Mouse (Mus musculus) intestine, embryonic 15.5 days (tissue): ENCODE results near the gene Antxr1. TPM values are rescaled to one million over a fixed set of nuclear protein-coding genes. Genes with fewer than 3 reads are reported as not detected.

Experiments used
- ATAC-seq: fragments of 200-750 bp; cut with Nextera tagmentation; 2 replicates; pipeline ENCODE4 v1.8.0; 2017; ENCODE audit warnings: moderate TSS enrichment, moderate library complexity
- H3K27ac ChIP-seq: fragments of 300-500 bp; sonication (generic); 2 replicates; pipeline ENCODE4 v1.5.1; 2015; ENCODE audit warnings: mild to moderate bottlenecking, inconsistent platforms
- H3K27me3 ChIP-seq: fragments of 300-500 bp; sonication (generic); replicated peaks from 2 replicates; pipeline ENCODE4 v1.6.1; 2015; ENCODE audit warnings: inconsistent platforms
- H3K36me3 ChIP-seq: fragments of 300-500 bp; sonication (generic); 2 replicates; pipeline ENCODE4 v1.6.1; 2015; ENCODE audit warnings: inconsistent platforms
- H3K4me1 ChIP-seq: fragments of 300-500 bp; sonication (generic); replicated peaks from 2 replicates; pipeline ENCODE4 v1.6.1; 2015; ENCODE audit warnings: inconsistent platforms
- H3K4me2 ChIP-seq: fragments of 300-500 bp; sonication (generic); replicated peaks from 2 replicates; pipeline ENCODE4 v1.6.1; 2015; ENCODE audit warnings: mild to moderate bottlenecking, inconsistent platforms
- H3K4me3 ChIP-seq: fragments of 300-500 bp; sonication (generic); replicated peaks from 2 replicates; pipeline ENCODE4 v1.5.1; 2015; ENCODE audit warnings: inconsistent platforms
- H3K9ac ChIP-seq: fragments of 300-500 bp; sonication (generic); 2 replicates; pipeline ENCODE4 v1.6.1; 2015; ENCODE audit warnings: inconsistent platforms
- H3K9me3 ChIP-seq: fragments of 300-500 bp; sonication (generic); 2 replicates; pipeline ENCODE4 v1.6.1; 2016; ENCODE audit warnings: inconsistent platforms
- WGBS: fragments of 180-500 bp; shearing (Covaris S2); methylation state at CpG from one replicate; pipeline ENCODE4 v1.1.7; 2015; 5-methylcytosine and 5-hydroxymethylcytosine counted together
- polyA plus RNA-seq: library from polyadenylated mRNA; unstranded; fragments of >200 nt; fragmentation: Nextera tagmentation; extraction: Ambion mirVana; gene quantifications from 2 replicates; pipeline ENCODE4 v1.2.1, GENCODE M21; 2015

The Antxr1 gene
- polyA plus RNA-seq, 1 experiment from 2014 or later = 5.9 TPM

DNA sequence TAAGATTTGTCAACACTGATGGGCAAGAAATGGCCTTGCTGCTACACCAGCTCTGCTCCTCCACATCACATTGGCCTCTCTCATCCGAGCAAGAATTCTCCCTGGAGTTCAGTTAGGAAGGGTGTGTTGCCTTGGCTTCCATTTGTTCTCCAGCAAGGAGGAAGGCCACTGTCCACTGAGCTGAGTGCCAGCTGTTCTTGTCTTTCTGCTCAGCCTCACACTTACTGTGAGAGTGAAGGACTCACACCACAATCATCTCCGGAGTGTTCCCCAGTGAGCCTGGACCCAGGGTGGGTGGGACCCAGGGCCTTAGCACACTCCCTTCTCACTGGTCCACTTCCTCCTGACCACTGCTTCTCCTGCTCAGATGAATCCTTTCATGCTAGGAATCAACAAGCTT is 8.7 kb downstream of the Antxr1 start:
- ATAC-seq = no peak
- 81% methylated on average over 2 of the region's 2 CpGs for WGBS

DNA sequence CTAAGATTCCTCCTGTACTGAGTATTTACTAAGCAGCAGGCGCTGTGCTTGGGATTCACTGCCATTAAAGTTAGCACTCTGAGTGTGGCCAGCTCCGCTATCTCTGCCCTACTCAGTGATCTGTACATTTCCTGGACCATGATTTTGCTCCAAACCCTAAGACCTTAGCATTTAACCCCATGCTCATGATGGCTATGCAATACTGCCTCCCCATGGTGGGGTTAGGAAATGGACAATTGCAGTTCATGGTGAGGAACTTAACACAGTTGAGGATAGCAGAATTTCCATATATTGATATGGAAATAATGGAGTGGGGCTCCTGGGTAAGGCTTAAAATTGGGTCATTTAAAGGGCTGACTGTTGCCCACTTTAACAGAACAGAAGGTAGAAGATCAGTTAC is 12.2 kb downstream of the Antxr1 start:
- Histone ChIP-seq H3K27me3 (no peaks in the 10 kb centered on the region), H3K9me3 (no peaks in the 10 kb centered on the region), H3K9ac (no peak overlapping the region), H3K4me2 (no peak overlapping the region), H3K4me3 (no peak overlapping the region), H3K4me1 (0 out of 2 replicates have a peak, but pooled peaks cover 3% of the 10 kb centered on the region), H3K36me3 (no peaks in the 10 kb centered on the region), H3K27ac (no peak overlapping the region)
- no peak for ATAC-seq
- 82% methylated on average over 2 of the region's 2 CpGs for WGBS

More for the DNA sequence above, 8.7 kb downstream of the Antxr1 start:
- Histone ChIP-seq H3K27ac (no peak overlapping the region), H3K27me3 (no peaks in the 10 kb centered on the region), H3K9me3 (no peaks in the 10 kb centered on the region), H3K4me1 (peaks cover 9% of the 10 kb centered on the region), H3K36me3 (no peaks in the 10 kb centered on the region), H3K9ac (no peak overlapping the region), H3K4me3 (no peak overlapping the region), H3K4me2 (no peak overlapping the region)

DNA sequence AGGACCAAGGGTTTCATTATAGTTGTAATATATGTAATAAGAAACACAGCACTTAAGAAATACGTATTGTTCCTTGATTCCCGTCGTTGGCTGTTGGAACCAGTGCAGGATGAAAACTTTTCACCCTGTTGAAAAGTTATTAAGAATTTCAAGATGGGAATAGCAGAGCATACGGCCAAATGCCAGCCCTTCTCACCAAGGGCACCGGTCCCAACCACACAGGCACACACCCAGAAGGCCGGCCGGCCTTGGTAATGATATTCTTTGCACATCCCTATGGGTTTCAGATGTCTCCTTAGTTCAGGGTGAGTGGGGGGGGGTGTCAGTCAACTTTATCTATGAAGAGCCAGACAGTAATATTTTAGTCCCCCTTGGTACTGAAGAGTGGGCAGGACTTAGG is 17.0 kb downstream of the Antxr1 start:
- no peak for ATAC-seq
- Histone ChIP-seq H3K9me3 (no peaks in the 10 kb centered on the region), H3K36me3 (no peaks in the 10 kb centered on the region), H3K4me3 (no peak overlapping the region), H3K27me3 (no peaks in the 10 kb centered on the region), H3K27ac (no peak overlapping the region), H3K4me2 (no peak overlapping the region), H3K9ac (no peak overlapping the region), H3K4me1 (no peaks in the 10 kb centered on the region)
- WGBS = 94% methylated on average over 7 of the region's 7 CpGs

DNA sequence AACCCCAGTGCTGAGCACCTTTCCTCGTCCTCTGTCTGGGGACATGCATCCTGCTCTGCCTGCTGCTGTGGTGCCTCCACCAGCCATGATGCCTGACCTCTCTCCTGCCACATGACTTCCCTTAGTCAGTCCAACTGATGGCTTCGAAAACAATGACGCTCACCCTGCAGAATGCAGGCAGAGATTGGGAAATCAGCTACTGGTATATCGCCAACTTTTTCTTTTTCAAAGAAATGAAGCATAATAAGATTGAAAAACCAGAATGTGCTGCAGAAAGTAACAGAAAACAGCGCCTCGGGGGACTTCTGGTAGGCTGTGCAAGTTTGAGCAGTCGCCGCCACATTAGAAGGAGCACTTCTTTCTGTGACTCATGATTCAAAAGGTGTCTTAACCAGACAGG is 18.7 kb downstream of the Antxr1 start:
- Histone ChIP-seq H3K27ac (no peak overlapping the region), H3K4me2 (no peak overlapping the region), H3K4me3 (no peak overlapping the region), H3K9me3 (no peaks in the 10 kb centered on the region), H3K4me1 (no peaks in the 10 kb centered on the region), H3K36me3 (no peaks in the 10 kb centered on the region), H3K9ac (no peak overlapping the region), H3K27me3 (no peaks in the 10 kb centered on the region)
- no peak for ATAC-seq
- 89% methylated on average over 8 of the region's 8 CpGs for WGBS

DNA sequence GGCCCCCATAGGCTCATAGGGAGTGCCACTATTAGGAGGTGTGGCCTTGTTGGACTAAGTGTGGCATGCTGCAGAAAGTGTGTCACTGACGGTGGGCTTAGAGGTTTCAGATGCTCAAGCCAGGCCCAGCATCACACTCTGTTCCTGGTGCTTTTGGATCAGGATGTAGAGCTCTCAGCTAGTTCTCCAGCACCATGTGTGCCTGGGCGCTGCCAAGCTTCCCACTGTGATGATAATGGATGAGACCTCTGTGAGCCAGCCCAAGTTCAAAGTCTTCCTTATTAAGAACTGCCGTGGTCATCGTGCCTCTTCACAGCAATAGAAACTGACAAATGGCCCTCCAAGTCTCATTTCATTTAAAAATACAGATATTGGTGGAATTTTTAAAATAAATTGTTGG is 22.9 kb downstream of the Antxr1 start:
- ATAC-seq = no peak
- 76% methylated on average over 4 of the region's 4 CpGs for WGBS

DNA sequence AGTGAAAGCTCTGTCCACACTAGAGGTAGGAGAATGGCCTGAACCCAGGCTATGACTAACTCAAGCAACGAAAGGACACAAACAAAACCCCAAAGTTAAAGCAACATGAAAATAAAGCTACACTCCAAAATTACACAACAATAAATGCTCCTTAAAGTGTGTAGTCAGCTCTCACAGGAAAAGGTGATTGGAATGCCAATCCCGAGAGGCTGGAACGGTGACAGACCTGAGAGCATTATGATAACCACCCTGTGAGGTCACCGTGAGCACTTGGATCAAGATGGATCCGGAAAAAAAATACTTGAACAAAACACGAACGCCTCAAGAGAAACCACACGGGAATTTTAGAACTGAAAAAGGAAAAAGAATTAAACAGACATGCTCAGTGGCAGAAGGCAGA is 31.1 kb downstream of the Antxr1 start:
- Histone ChIP-seq H3K27ac (no peak overlapping the region), H3K9ac (no peak overlapping the region), H3K27me3 (no peaks in the 10 kb centered on the region), H3K4me3 (no peak overlapping the region), H3K4me1 (no peaks in the 10 kb centered on the region), H3K9me3 (no peaks in the 10 kb centered on the region), H3K4me2 (no peak overlapping the region), H3K36me3 (no peaks in the 10 kb centered on the region)
- no peak for ATAC-seq
- 85% methylated on average over 8 of the region's 8 CpGs for WGBS

More for the DNA sequence above, 22.9 kb downstream of the Antxr1 start:
- Histone ChIP-seq H3K27ac (no peak overlapping the region), H3K27me3 (no peaks in the 10 kb centered on the region), H3K9ac (no peak overlapping the region), H3K4me2 (no peak overlapping the region), H3K4me1 (no peaks in the 10 kb centered on the region), H3K36me3 (no peaks in the 10 kb centered on the region), H3K4me3 (no peak overlapping the region), H3K9me3 (no peaks in the 10 kb centered on the region)

DNA sequence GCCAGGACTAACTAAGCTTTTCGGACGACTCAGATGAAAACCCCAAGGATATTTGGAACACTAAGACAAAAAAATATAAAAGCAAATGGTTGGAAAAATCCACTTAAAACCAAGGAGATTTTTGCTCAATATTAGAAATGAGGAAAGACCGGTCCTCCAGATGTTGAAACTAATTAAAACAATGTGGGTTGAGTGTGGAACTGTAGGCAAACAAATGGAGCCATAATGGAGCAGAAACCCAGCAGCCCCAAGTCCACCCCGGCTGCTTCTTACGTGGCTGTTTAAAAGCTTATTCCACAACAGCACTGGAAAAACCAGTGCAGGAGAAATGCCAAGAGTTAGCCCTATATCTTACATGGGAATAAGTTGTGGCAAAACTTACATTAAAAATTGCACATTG is 32.9 kb downstream of the Antxr1 start:
- Histone ChIP-seq H3K4me1 (no peaks in the 10 kb centered on the region), H3K27me3 (no peaks in the 10 kb centered on the region), H3K36me3 (no peaks in the 10 kb centered on the region), H3K4me2 (no peak overlapping the region), H3K9ac (no peak overlapping the region), H3K4me3 (no peak overlapping the region), H3K27ac (no peak overlapping the region), H3K9me3 (no peaks in the 10 kb centered on the region)
- WGBS = 70% methylated on average over 5 of the region's 5 CpGs
- no peak for ATAC-seq

DNA sequence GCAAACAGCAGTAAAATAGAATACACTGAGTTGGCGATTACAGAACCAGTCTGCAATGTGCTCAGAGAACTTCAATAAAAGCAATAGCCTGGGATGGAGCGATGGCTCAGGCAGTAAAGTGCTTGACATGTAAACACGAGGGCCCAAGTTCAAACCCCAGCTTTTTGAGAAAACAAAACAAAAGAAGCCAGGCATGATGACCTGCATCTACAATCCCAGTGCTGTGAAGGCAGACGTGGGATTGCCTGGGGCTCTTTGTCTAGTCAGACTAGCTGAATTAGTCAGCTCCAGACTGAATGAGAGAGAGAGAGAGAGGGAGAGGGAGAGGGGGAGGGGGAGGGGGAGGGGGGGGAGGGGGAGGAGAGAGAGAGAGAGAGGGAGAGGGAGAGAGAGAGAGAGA is 33.6 kb downstream of the Antxr1 start:
- H3K27me3 ChIP-seq = no peaks in the 10 kb centered on the region
- 49% methylated on average over 4 of the region's 4 CpGs for WGBS
- H3K4me1 ChIP-seq = no peaks in the 10 kb centered on the region
- H3K9me3 ChIP-seq = no peaks in the 10 kb centered on the region
- H3K36me3 ChIP-seq = no peaks in the 10 kb centered on the region
- no peak overlapping the region for H3K9ac ChIP-seq
- no peak overlapping the region for H3K4me3 ChIP-seq
- H3K4me2 ChIP-seq = no peak overlapping the region
- no peak for ATAC-seq
- H3K27ac ChIP-seq = no peak overlapping the region

DNA sequence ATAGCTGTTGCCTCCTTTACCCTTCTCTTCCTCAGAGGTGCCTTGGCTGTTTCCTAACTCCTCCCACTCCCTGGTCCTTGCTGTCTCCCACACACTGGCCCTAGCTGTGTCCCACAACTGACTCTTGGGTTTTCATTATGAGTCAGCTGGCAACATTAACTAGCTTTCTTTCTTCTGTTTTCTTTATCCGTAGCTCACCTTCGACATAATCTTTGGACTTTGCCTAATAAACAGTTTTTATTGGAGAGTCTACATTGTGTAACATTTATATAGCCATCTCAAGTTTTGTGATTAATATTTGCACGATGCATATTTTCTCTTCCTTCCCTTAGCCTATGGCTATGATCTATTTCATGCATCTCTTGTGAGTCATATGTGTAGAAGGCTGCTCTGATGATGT is 40.7 kb downstream of the Antxr1 start:
- Histone ChIP-seq H3K9me3 (no peaks in the 10 kb centered on the region), H3K4me3 (no peak overlapping the region), H3K9ac (no peak overlapping the region), H3K27me3 (no peaks in the 10 kb centered on the region), H3K4me1 (no peaks in the 10 kb centered on the region), H3K4me2 (no peak overlapping the region), H3K27ac (no peak overlapping the region), H3K36me3 (no peaks in the 10 kb centered on the region)
- 69% methylated on average over 3 of the region's 3 CpGs for WGBS
- ATAC-seq = peak; percentile 41; the same call in 1 of the 2 replicates

DNA sequence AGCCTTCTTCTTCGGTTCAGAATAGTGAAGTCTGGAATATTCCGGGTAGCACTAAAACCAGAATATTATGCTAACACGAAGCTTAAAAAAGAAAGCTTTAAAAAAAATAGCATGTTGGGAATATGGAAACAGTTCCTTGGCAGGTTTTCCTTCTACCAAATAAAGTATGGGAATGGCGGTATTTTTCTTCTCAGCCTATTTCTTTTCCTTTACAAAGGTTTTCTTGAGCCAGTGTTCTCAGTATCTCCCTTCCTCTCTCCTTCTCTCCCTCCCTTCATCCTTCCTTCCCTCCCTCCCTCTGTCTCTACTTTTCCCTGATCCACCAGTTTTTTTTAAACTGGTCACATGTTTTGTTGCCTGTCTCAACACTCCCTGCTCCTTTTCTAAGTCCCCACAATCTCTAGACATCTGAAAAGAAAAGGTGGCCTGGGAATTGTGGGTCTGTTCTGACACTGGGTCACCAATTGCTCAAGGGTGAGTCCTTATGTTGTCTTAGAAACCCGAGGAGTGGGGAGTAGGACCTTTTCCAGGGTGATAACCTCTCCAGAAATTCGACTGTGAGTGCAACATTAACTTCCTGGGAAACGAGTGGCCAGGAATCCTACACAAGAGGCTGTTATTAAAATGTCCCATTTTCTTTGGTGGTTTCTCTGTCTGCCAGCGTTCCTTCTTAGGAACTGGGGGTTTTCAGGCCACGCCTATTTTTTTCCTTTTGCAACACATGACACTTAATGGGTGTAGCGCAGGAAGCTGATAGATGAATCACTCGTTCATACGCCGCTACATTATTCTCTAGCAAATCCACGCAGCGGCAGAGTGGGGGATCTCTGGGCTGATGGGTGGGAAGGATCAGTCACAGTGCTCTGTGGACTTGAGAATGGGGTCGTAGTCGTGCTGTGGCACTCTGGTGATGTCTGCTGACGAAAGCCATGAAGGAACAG is 42.4 kb downstream of the Antxr1 start:
- Histone ChIP-seq H3K9ac (no peak overlapping the region), H3K36me3 (no peaks in the 10 kb centered on the region), H3K9me3 (no peaks in the 10 kb centered on the region), H3K4me3 (no peak overlapping the region), H3K27ac (no peak overlapping the region), H3K4me2 (no peak overlapping the region), H3K27me3 (no peaks in the 10 kb centered on the region), H3K4me1 (no peaks in the 10 kb centered on the region)
- no peak for ATAC-seq
- 80% methylated on average over 18 of the region's 18 CpGs for WGBS

DNA sequence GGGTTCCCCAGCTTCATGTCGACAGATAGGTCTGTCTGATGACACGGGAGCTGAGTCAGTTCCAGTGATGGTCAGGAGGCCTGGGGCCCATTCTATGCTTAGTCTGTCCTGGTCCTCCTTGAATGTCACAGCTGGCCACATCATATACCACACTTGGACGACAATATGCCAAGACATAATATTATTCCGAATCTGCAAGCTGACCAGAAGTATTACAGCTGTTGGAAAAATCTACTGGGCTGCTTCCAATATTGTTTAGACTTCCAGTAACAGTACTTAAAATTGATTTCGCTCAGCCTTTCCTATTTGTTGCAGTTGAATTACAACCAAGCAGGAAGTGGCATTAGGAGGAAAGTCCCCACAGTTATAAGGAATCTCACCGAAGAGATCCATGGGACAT is 48.4 kb downstream of the Antxr1 start:
- no peak overlapping the region for H3K9ac ChIP-seq
- WGBS = 72% methylated on average over 6 of the region's 6 CpGs
- H3K4me3 ChIP-seq = no peak overlapping the region
- H3K27ac ChIP-seq = no peak overlapping the region
- peaks cover 16% of the 10 kb centered on the region; the same call in 1 of the 2 replicates for H3K4me1 ChIP-seq
- H3K27me3 ChIP-seq = no peaks in the 10 kb centered on the region
- no peak for ATAC-seq
- H3K36me3 ChIP-seq = no peaks in the 10 kb centered on the region
- H3K4me2 ChIP-seq = no peak overlapping the region
- no peaks in the 10 kb centered on the region for H3K9me3 ChIP-seq

DNA sequence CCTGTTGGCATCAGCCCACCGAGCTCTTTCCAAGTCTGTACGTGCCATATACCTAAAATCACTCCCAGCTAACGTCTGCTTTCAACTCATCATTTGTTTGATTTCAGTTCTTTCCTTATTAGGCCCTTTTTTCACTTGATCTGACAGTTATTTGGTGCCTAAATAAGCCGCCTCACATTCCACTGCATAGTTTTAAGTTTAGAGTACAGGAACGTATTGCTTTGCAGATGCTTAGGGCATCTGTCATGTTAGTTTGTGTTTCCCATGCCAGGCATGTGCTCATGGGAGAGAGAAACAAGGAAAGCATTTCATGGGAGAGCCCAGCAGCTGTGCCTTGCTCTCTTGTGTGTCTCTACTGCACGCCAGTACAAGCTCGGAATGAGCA is 50.3 kb downstream of the Antxr1 start:
- H3K27ac ChIP-seq = peak overlapping the region; percentile 62
- H3K4me2 ChIP-seq = no peak overlapping the region
- peaks cover 16% of the 10 kb centered on the region; the same call in 1 of the 2 replicates for H3K4me1 ChIP-seq
- no peak for ATAC-seq
- no peaks in the 10 kb centered on the region for H3K27me3 ChIP-seq
- H3K9ac ChIP-seq = no peak overlapping the region
- 55% methylated on average over 7 of the region's 7 CpGs for WGBS
- no peak overlapping the region for H3K4me3 ChIP-seq
- no peaks in the 10 kb centered on the region for H3K36me3 ChIP-seq
- no peaks in the 10 kb centered on the region for H3K9me3 ChIP-seq
